Mouse (Mus musculus): ENCODE data around the gene Fam133b. TPM values are rescaled to one million over a fixed set of nuclear protein-coding genes. Genes with fewer than 3 reads are reported as not detected.
"Not testable (repeated sequence)": the region's sequence is repeated elsewhere in the genome, so short reads cannot be mapped to it uniquely, and the experiment has no call there.

Fam133b gene
- total RNA-seq, 2 experiments from 2014 or later: 16.8 to 22.0 TPM

GRCm38 (mm10) chr5:3520493-3521359, 22.9 kb upstream of the Fam133b start:
- no peak for DNase-seq

- DNase-seq: no peak
These were observed 21.9 kb upstream of the Fam133b start for GRCm38 (mm10) chr5:3521741-3522140.

GRCm38 (mm10) chr5:3522826-3523225, 20.8 kb upstream of the Fam133b start:
- DNase-seq: no peak

- DNase-seq: no peak
These were observed 16.5 kb upstream of the Fam133b start for GRCm38 (mm10) chr5:3527041-3527691.

- no peak for DNase-seq
These were observed 13.9 kb upstream of the Fam133b start for GRCm38 (mm10) chr5:3529585-3530189.

GRCm38 (mm10) chr5:3532048-3532447, 11.6 kb upstream of the Fam133b start:
- DNase-seq: not testable (repeated sequence)

- DNase-seq: no peak
These were observed 6.9 kb upstream of the Fam133b start for GRCm38 (mm10) chr5:3536592-3537212.

- no peak for DNase-seq
These were observed 4.8 kb upstream of the Fam133b start for GRCm38 (mm10) chr5:3538505-3539472.

GRCm38 (mm10) chr5:3541871-3542270, 1.8 kb upstream of the Fam133b start:
- DNase-seq: no peak

GRCm38 (mm10) chr5:3544480-3544769, 792 bp downstream of the Fam133b start:
- no peak for DNase-seq

GRCm38 (mm10) chr5:3546226-3546625, 2.6 kb downstream of the Fam133b start:
- no peak for DNase-seq

- DNase-seq: no peak
These were observed 7.8 kb downstream of the Fam133b start for GRCm38 (mm10) chr5:3551481-3551880.

GRCm38 (mm10) chr5:3554198-3554597, 10.6 kb downstream of the Fam133b start:
- no peak for DNase-seq

GRCm38 (mm10) chr5:3571266-3571665, 27.6 kb downstream of the Fam133b start, which contains the start of gene 1700109H08Rik:
Gene 1700109H08Rik (plus strand): TSS chr5:3571566.
- DNase-seq: no peak

- no peak for DNase-seq
These were observed 31.2 kb downstream of the Fam133b start for GRCm38 (mm10) chr5:3574825-3575224.

GRCm38 (mm10) chr5:3577939-3578338, 34.3 kb downstream of the Fam133b start:
- no peak for DNase-seq

GRCm38 (mm10) chr5:3579066-3579465, 35.4 kb downstream of the Fam133b start:
- DNase-seq: no peak

- peak; percentile 90 for DNase-seq
These were observed 52.2 kb downstream of the Fam133b start, which contains the start of gene Pex1 for GRCm38 (mm10) chr5:3595693-3596398. Gene Pex1 (plus strand): TSS chr5:3596066.

- DNase-seq: peak; percentile 78
These were observed 52.8 kb downstream of the Fam133b start, which contains the start of gene Rbm48 for GRCm38 (mm10) chr5:3596399-3596766. Gene Rbm48 (minus strand): TSS chr5:3596585.

- DNase-seq: no peak
These were observed 53.5 kb downstream of the Fam133b start for GRCm38 (mm10) chr5:3597171-3597570.

GRCm38 (mm10) chr5:3598766-3599165, 55.1 kb downstream of the Fam133b start:
- DNase-seq: no peak

All from gastrocnemius, postnatal 10 days (tissue).